Mouse (Mus musculus) kidney, adult 11 months (tissue): ENCODE data around the gene Rnf150.
"Not testable (repeated sequence)": the region's sequence is repeated elsewhere in the genome, so short reads cannot be mapped to it uniquely, and the experiment has no call there.

Experiments used
- DNase-seq: peaks from one replicate; pipeline ENCODE4 v3.0.0; 2022

Rnf150 gene

DNA sequence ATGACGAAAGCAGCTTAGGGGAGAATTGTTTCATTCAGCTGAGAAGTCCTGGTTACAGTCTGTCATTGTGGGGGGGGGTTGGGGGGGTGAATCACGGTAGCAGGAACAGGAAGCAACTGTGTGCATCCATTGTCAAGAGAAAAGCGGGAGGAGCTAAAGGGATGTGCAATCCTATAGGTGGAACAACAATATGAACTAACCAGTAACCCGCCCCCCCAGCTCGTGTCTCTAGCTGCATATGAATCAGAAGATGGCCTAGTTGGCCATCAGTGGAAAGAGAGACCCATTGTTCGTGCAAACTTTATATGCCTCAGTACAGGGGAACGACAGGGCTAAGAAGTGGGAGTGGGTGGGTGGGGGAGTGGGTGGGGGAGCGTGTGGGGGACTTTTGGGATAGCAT is 218.7 kb downstream of the Rnf150 start:
- DNase-seq: not testable (repeated sequence)

DNA sequence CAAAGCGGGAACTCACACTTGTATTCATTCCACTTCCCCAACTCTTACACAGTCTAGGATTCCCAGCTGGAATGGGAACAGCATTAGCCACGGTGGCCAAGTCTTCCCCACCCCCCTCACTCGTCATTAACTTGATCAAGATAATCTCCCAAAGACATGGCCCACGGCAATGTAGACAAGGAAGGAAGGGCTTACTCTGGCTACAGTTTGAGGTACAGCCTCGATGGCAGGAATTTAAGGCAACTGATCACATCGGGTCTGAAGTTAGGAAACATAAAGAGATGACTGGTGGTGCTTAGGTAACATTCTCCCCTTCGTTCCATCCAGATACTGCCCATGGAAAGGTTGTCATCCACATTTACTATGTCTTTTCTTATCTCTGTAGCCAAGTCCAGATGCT is 219.1 kb downstream of the Rnf150 start:
- no peak for DNase-seq

DNA sequence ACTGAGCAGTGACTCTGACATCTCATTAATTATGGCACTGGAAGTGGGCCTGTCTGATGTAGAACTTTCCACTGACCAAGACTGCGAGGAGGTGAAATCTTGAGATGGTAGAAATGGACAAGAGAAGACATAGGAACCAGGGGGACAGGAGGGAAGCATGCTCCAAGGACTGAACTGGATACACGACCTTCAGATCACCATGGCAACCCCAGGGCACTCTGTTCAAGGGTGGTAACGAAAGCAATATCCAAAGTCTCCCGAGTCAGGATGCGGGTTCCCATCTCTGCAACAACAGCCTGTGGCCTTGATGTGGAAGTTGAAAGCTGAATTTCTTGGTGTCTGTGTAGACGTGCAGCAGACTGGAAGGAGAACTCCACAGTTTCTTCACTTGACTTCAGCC is 220.3 kb downstream of the Rnf150 start:
- DNase-seq: no peak

DNA sequence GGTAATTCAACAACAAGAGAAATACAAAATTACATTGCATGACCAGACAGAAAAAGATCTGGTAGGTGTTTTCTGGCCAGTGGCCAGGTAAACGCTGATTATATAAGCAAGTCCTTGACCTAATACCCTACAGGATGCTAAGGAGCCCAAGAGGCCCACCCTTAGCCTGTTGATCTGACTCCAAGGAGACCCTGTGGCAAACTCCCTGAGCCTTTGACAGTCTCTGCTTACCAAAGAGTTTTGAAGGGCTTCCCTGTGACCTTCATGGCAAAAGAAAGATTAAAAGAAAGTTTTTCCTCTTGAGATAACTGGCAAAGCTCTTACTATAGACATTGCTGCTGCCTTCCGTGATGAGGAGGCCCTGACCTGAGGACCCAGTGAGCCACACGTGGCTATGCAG is 222.4 kb downstream of the Rnf150 start:
- DNase-seq: no peak

DNA sequence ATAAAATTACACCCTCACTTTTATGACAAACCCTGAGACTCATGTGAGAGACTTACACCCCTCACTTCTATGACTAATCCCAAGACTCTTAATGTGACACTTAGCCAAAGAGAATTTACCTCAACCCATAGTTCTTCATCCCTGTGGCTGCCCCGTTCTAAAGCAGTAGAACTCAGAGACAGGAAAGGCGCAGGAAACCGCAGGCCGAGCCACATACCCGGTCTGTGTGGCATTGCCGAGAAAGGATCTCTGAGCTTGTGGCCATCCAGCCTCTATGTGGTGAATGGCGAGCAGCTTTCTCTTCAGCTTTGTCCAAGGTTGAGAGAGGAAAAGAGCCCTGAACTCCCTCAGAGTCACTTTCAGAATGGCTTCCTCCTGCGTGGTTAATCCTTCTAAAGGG is 223.5 kb downstream of the Rnf150 start:
- no peak for DNase-seq

DNA sequence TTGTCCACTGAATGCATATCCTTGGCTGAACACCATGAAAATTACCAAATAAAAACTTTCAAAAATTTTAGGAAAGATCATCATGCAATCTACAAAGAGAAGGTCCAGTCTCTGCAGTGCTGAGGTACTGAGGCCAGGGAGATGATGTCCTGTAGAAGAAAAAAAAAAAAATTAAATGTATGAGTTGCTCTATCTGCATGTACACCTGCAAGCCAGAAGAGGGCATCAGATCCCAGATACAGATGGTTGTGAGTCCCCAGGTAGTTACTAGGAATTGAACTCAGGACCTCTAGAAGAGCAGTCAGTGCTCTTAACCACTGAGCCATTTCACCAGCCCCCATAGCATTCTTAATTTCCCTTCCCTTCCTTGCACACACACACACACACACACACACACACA is 224.4 kb downstream of the Rnf150 start:
- no peak for DNase-seq

DNA sequence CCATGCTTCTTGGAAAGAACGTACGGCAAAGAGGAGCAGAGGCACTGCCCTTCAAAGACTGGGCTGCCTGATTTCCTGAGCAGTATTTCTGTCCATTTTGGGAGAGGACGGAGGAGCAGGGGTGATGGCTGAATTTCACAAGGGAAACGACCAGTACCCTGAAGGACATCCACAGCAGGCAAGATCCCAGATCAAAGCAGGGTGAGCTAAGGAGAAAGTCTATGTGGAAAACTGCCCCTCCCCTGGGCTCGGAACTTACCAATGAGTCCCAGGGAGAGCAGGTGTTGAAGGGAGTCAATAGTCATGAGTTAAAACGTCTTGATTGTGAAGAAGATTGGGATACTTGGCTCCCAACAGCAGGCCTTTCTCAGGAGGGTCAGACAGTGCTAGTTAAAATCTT is 225.0 kb downstream of the Rnf150 start:
- no peak for DNase-seq

DNA sequence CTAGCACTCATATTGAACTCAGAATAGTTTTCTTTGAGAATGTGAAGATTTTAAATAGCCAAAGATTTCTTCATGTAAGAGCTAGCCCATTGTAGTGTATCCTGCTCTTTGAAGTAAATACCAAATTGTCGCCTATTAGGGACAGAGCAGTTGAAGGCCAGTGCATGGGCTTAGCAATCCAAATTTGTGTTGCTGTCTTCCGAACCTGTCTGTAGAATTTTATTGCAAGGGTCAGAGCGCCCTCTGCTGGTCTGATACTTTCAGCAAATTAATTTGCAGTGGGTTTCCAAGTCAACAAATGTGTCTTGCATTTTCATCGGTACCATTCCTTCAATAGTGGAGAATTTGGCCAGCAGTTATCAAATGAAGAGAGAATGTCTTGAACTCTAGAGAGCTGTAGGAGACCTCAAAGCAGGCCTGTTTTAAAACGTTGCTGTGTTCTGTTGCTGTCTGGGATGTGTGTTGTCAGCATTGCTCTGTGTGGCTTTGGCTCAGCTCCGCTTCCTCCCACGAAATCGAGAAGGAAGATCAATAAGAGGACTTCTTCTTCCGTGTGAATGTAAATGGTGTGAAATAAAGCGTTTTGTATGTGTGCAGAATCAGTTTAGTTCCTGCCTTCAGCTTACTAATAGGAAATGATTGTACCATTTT is 226.3 kb downstream of the Rnf150 start:
- DNase-seq: peak; percentile 51

DNA sequence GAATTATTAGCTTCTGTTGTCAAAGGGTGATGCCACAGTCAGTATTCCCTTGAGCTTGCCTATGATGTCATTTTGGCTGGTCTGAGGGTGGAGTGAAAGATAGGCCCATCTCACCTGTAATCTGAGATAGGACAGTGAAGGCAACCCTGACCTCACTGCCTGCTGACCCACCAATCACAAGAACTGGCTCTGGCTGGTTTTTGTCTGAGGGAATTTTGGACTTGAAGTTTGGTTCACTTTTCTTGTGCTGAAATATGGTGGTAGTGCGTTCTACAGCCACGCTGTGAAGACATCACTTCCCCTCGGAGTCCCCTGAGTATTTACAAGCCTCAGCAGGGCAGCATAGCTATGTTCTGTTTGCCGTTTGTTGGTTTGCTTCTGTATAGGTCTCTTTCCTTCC is 227.3 kb downstream of the Rnf150 start:
- DNase-seq: no peak

DNA sequence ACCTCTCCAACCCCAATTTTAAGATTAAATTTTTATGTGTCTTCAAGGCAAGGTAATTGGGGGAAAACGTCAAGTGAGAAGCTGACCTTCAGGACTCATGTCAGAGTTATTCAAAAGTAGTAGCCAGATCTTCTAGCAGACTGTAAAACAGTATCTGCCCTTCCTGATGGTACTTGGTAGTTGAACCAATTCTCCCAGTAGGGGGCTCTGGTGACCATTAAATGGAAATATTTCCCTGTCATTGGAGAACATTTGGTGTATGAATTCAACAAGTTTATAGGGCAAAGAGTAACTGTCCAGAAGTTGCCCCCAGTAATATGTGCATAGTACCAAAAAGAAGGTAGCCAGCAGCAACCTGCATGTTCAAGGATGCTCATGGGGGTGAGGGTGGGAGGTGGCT is 236.9 kb downstream of the Rnf150 start:
- DNase-seq: no peak

DNA sequence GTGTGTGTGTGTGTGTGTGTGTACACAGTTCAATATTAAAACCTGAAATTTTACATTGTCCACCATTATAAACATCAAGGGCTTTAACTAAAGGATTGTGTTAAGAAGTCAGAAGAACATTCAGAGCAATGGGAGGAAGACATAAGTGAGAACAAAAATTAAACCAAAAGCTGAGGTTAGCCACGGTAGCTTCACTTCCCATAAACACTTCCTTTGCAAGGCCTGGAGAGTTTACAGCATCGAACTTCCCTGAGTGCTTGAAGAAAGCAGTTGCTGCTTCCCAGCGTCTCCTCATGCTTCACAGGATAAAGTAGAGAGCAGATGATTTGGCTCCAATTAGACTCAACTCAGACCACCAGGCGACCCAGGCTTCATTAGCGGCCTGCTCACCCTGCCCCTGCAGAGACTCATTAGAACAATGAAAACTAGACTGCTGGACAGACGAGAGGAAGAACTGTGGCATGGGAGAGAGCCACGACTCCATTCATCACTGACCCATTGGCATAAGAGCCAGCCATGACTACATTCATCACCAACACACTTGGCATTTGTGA is 239.9 kb downstream of the Rnf150 start:
- no peak for DNase-seq

DNA sequence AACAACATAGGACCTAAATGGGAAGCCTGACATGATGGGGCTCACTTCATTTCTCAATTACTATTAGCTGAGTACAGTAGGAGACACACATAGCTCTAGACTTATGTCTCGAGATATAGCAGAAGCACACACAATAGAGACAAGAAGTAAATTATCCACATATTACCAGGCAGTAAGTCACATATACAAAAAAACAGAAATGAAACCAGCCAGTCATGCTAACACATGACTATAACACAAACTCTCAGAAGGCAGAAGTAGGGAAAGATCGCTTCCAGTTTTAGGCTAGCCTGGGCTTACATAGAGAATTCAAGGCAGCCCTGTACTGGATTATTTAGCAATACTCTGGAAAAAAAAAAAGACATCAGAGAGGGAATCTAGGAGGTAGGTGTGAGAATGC is 240.8 kb downstream of the Rnf150 start:
- DNase-seq: no peak

DNA sequence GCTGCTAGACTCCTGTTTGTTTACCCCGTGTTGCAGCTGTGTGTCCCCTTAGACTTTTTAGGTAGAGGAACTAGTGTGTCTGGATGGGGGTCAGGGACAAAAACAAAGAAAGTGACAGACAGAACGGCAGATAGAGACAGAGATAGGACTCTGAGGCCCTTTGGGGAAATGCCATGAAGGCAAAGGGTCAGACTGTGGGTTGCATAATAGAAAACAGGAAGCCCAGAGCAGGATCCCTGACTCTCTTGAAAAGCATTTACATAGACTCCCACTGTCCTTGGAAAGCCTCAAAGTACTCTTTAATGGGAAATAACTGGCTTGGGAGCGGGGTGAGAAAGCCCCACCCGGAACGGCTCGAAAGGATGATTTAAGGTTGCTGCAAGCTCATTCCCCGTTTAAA is 246.6 kb downstream of the Rnf150 start:
- no peak for DNase-seq

DNA sequence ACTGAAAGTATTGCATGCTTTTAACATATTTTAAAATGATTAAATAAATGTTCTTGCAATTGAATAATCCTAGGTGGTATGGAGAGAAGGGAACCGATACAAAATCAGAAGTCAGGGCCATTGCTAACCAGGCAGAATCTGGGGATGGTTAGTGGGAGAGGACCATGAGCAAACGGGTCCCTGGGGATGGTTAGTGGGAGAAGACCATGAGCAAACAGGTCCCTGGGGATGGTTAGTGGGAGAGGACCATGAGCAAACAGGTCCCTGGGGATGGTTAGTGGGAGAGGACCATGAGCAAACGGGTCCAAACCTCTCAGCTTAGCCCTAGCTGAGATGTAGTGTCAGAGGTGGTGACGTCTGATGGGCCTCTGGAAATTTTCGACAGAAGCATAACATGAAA is 247.0 kb downstream of the Rnf150 start:
- no peak for DNase-seq

DNA sequence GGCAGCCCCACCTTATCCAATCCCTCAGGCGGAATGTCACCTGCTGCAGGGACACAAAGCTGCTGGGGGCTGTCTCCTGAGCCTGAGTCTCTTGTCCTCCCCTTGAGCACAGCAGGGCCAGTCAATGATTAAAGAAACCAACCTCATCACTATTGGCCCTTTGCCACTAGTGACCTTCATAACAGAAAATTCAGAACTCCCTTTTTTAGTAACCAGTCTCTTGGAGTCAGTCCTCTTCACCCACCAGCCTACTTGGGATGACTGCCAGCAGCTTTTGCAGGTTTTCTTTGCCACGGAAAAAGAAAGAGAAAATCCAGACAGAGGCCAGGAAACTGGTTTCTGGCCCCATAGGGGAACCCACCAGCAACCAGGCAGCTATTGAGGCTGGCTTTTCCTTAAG is 271.9 kb downstream of the Rnf150 start:
- DNase-seq: peak; percentile 29

DNA sequence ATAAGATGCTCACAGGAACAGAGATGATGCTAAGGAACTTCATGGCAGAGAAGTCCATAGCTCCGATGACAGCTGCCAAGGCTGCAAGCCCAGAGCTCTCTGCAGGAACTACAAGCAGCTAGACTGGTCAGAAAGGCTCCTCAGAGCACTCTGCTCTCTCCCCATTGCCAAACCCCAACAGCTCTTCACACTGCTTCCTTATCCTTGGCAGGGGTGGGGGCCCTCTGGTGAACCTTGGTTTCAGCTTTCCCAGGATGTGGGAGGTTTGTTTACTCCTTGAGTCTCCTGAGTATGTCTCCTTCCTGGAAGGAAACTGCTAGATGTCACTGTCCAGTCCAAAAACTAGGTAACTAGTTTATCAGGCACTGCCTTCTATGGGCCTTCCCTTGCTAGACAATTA is 276.9 kb downstream of the Rnf150 start:
- no peak for DNase-seq

DNA sequence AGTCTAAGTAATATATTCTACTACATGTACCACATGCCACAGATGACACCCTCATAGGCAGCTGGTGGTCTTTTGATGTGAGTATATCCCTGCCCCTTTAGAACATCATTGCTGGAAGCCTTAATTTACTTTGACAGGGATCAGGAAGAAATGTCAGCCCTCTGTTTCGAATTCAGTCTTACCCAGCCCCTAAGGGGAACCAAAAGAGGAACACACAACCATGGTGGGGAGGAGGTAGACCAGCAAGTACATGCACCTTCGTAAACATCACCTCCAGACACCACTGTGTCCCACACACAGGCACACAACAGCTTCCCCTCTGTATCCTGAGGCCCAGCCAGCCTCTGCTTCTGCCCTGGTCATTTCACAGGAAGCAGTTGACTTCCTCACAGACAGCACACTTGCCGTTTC is 277.6 kb downstream of the Rnf150 start:
- DNase-seq: no peak
